Mouse (Mus musculus): ENCODE measurements around the gene Gm17949.

DNA sequence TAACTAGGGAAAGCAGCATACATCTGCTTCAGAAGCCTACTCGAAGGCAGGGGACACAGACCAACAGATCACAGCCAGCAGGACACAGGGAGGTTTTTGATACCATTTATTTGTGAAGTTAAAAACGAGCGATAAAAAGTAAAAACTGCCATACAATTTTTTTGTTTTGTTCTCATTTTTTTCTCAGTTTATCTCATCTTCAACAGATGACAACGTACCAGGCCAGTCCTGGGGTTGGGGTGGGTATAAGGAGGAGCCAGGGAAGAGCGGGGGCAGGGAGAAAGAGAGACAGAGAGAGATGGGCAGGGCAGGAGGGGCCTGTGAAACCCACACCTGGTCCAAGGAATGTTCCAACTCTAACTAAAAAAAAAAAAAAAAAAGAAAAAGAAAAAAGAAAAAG is 9.7 kb downstream of the Gm17949 start:
- TF ChIP-seq CTCF (IDR thresholded peaks at IDR 0.05) (no peak), POLR2A (IDR thresholded peaks at IDR 0.05; ENCODE audit: insufficient read depth, low read depth, low read length) (no peak), EP300 (IDR thresholded peaks at IDR 0.05; ENCODE audit: insufficient read depth, low read depth, low read length) (no peak)

Measured in heart, adult 2 months (tissue).